Mouse (Mus musculus) limb, embryonic 10.5 days (tissue): Measurements from ENCODE around the gene Ntrk2. TPM values are rescaled to one million over a fixed set of nuclear protein-coding genes. Genes with fewer than 3 reads are reported as not detected.

Experiments used
- DNase-seq: peaks from one replicate; pipeline ENCODE4 v3.0.0-alpha.2; 2017; ENCODE audit warnings: low spot score
- H3K27ac ChIP-seq: fragments of 300-500 bp; sonication (generic); 2 replicates; pipeline ENCODE4 v1.5.1; 2016; ENCODE audit warnings: mild to moderate bottlenecking
- H3K27me3 ChIP-seq: fragments of 300-500 bp; sonication (generic); 2 replicates; pipeline ENCODE4 v1.6.1; 2016; ENCODE audit warnings: low read depth, mild to moderate bottlenecking; ENCODE audit not compliant: poor library complexity, severe bottlenecking
- H3K36me3 ChIP-seq: fragments of 300-500 bp; sonication (generic); 2 replicates; pipeline ENCODE4 v1.6.1; 2016; ENCODE audit warnings: mild to moderate bottlenecking, moderate library complexity
- H3K4me1 ChIP-seq: fragments of 300-500 bp; sonication (generic); 2 replicates; pipeline ENCODE4 v1.6.1; 2016
- H3K4me3 ChIP-seq: fragments of 300-500 bp; sonication (generic); 2 replicates; pipeline ENCODE4 v1.5.1; 2016; ENCODE audit warnings: mild to moderate bottlenecking, moderate library complexity
- H3K9me3 ChIP-seq: fragments of 300-500 bp; sonication (generic); replicated peaks from 2 replicates; pipeline ENCODE4 v1.6.1; 2016; ENCODE audit warnings: mild to moderate bottlenecking
- WGBS: fragments of 180-500 bp; shearing (Covaris S2); methylation state at CpG from one replicate; pipeline ENCODE4 v1.1.7; 2016; 5-methylcytosine and 5-hydroxymethylcytosine counted together
- polyA plus RNA-seq: library from polyadenylated mRNA; unstranded; fragments of >200 nt; fragmentation: Nextera tagmentation; extraction: Ambion mirVana; gene quantifications from 2 replicates; pipeline ENCODE4 v1.2.1, GENCODE M21; 2016

Ntrk2 gene
- polyA plus RNA-seq, 1 experiment from 2014 or later, result 5.7 TPM

- Histone ChIP-seq H3K36me3 (no peaks in the 10 kb centered on the region), H3K27me3 (peaks cover 6% of the 10 kb centered on the region; the same call in 1 of the 2 replicates), H3K4me3 (no peak overlapping the region), H3K4me1 (peaks cover 12% of the 10 kb centered on the region), H3K27ac (no peak overlapping the region), H3K9me3 (no peaks in the 10 kb centered on the region)
- DNase-seq, result no peak
- WGBS, result 91% methylated on average over 3 of the region's 3 CpGs
Measured at GRCm38 (mm10) chr13:58965826-58966225, 159.5 kb downstream of the Ntrk2 start.

DNA sequence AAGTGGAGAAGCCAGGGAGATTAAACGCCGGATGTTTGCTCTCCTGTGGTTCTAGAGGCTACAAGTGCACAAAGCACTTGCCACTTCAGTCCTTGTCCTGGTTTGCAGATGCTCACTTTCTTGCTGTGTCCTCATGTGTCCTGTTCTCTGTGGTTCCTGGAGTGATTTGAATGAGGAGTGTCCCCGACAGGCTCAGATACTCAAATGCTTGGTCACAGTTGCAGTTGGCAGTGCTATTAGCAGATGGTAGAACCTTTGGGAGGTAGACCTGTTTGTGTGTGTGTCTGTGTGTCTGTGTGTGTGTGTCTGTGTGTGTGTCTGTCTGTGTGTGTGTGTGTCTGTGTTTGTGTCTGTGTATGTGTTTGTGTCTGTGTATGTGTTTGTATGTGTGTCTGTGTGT, 160.1 kb downstream of the Ntrk2 start:
- Histone ChIP-seq H3K4me1 (peaks cover 18% of the 10 kb centered on the region), H3K36me3 (no peaks in the 10 kb centered on the region), H3K4me3 (no peak overlapping the region), H3K9me3 (no peaks in the 10 kb centered on the region), H3K27ac (no peak overlapping the region), H3K27me3 (peaks cover 6% of the 10 kb centered on the region; the same call in 1 of the 2 replicates)
- no peak for DNase-seq
- 97% methylated on average over 3 of the region's 3 CpGs for WGBS

DNA sequence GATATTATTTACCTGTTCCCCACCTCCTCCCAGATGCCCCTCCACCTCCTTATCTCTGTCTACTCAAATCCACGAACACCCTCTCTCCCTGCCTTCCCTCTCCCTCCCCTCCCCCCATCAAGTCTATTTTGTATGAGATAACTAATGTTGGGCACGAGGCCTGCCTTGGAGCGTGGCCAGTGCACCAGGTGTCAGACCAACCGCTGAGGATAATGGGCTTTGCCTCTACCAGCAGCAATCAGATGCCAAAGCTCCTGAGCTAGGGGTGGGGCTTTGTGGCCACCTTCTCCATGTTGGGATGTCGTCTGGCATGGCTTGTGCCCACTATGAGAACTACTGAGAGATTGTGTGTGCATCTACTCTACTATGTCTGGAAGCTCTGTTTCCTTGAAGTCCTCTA, 161.8 kb downstream of the Ntrk2 start:
- no peak overlapping the region for H3K27ac ChIP-seq
- no peak for DNase-seq
- H3K9me3 ChIP-seq, result no peaks in the 10 kb centered on the region
- no peaks in the 10 kb centered on the region for H3K27me3 ChIP-seq
- H3K36me3 ChIP-seq, result no peaks in the 10 kb centered on the region
- WGBS, result 79% methylated on average over 5 of the region's 5 CpGs
- peaks cover 30% of the 10 kb centered on the region for H3K4me1 ChIP-seq
- H3K4me3 ChIP-seq, result no peak overlapping the region

DNA sequence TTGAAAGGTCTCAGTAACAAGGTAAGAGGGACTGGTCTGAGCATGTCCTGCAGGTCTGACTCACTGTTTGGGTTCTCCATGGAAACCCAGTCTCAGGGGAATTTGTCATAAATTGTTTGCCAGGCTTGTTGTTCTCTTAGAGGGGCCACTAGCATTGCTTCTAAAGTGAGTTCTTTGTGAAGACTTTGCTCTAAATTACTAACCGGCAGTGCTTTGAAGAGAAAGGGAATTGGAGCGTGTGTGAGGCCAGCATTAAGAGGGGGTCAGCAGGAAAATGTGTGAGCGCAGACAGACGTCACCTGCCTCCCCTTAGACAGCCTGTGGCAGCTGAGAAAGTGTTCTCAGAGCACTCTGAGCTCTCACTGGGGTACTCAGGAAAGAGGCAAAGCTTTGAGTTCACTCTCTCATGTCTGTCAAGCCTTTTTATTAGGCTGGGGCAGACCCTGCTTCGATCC, 165.1 kb downstream of the Ntrk2 start:
- Histone ChIP-seq H3K4me3 (no peak overlapping the region), H3K36me3 (no peaks in the 10 kb centered on the region), H3K9me3 (no peaks in the 10 kb centered on the region), H3K4me1 (peaks cover 34% of the 10 kb centered on the region), H3K27ac (peak overlapping the region; percentile 77), H3K27me3 (no peaks in the 10 kb centered on the region)
- DNase-seq, result no peak
- WGBS, result 30% methylated on average over 5 of the region's 5 CpGs

DNA sequence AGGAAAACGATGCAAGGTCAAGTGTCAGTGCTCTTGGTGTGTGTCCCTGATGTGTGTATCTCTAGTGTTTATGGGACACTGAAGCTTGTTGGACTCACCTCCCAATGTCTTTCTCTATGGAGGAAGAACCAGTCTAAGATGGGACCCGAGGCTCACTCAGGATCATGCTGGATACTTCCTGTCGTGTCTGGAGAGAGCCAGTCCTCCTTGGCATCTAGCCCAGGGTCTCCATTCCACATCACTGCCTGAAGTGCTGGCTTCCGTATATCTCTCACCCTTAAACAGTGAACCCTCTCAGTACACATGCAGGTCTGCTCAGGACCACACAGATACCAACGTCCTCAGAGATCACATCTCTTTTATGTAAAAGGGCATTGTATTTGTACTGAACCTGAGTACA, 166.1 kb downstream of the Ntrk2 start:
- Histone ChIP-seq H3K36me3 (no peaks in the 10 kb centered on the region), H3K4me1 (peaks cover 37% of the 10 kb centered on the region), H3K4me3 (no peak overlapping the region), H3K27ac (0 out of 2 replicates have a peak overlapping the region, but pooled peaks have one; percentile 77), H3K9me3 (no peaks in the 10 kb centered on the region), H3K27me3 (no peaks in the 10 kb centered on the region)
- WGBS, result 80% methylated on average over 5 of the region's 5 CpGs
- no peak for DNase-seq

DNA sequence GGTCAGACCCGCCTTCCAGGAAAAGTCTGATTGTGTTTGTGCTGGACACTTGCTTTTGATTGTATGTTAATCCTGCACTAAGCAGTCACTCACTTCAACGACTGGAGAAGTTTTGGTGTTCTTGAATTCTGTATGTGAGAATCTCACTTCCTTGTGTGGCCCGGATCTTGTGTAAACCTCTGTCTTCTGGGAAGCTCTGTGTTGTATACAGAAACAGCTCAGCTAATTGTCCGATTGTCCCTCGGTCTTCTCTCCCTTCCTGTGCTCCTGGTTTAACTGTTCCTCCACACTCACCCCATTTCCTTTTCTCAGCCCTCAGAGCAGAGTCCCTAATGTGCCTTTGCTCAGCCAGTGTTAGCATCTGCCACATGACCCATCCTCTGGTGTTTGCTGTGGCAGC, 190.1 kb downstream of the Ntrk2 start:
- Histone ChIP-seq H3K27me3 (no peaks in the 10 kb centered on the region), H3K4me1 (peaks cover 28% of the 10 kb centered on the region), H3K9me3 (no peaks in the 10 kb centered on the region), H3K27ac (peak overlapping the region; percentile 34; the same call in 1 of the 2 replicates), H3K4me3 (no peak overlapping the region), H3K36me3 (no peaks in the 10 kb centered on the region)
- 70% methylated on average over 5 of the region's 5 CpGs for WGBS
- no peak for DNase-seq

DNA sequence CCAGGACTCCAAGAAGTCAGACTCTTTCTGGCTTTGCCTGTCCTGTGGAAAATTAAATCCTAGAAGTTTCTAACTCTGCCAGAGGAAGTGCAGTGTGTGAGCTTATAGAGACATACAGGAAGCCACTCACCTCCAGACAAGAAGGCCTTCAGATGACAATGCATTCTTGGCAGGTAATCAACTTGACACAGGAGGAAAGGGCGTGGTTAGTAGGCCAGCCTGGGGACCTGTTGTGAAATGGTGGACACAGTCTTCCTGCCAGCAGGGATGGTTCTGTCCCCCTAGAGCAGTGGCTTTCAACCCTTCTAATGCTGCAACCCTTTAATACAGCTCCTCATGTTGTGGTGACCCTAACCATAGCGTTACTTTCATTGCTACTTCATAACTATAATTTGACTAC, 191.4 kb downstream of the Ntrk2 start:
- Histone ChIP-seq H3K9me3 (no peaks in the 10 kb centered on the region), H3K4me3 (no peak overlapping the region), H3K27me3 (no peaks in the 10 kb centered on the region), H3K27ac (no peak overlapping the region), H3K4me1 (peaks cover 29% of the 10 kb centered on the region), H3K36me3 (no peaks in the 10 kb centered on the region)
- no peak for DNase-seq
- WGBS, result 97% methylated on average over 2 of the region's 2 CpGs

- Histone ChIP-seq H3K27ac (peak overlapping the region; percentile 71), H3K9me3 (no peaks in the 10 kb centered on the region), H3K4me3 (peak overlapping the region; percentile 1; the same call in 1 of the 2 replicates), H3K27me3 (no peaks in the 10 kb centered on the region), H3K36me3 (no peaks in the 10 kb centered on the region), H3K4me1 (peaks cover 42% of the 10 kb centered on the region)
- 52% methylated on average over 11 of the region's 11 CpGs for WGBS
- peak; percentile 53 for DNase-seq
Measured at GRCm38 (mm10) chr13:58999373-59000053, 193.1 kb downstream of the Ntrk2 start.

DNA sequence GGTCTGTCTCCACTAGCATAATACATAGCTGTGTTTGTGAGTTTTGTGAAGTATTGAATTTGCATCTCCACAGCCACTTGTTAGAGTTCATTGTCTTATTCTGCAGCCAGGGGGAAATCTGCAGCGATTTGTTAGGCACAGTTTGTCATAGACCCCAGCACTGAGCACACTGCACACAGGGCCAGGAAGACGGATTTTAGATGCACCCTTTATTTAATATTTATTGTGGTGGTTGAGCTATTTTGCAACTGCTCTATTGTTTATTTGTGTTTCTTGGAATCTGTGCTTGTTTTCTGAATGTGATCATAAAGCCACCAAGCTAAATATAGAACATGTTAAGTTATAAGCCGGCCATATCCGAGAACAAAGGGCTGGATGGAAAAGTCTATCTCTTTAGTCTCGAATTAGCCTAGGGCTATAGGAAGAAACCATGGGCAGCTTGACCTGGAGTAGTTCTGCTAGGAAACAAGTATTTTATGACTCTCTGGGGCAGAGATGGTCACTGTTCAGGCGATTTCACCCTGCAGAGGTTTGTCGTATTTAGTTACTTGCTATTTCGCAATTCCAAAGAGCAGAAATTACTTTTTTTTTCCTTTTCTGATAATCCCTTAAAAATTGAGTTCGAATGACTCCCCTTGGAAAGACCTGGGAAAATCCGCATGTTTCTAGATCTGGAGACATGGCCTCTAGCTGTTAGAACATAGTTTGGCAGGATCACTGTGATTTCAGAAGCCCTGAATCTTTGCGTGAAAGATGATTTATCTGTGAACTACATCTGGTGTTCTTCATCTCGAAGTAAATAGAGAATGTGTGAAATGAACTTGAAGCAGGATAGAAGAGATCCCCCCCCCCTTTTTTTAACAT, 196.8 kb downstream of the Ntrk2 start:
- Histone ChIP-seq H3K4me1 (peaks cover 47% of the 10 kb centered on the region), H3K27me3 (no peaks in the 10 kb centered on the region), H3K36me3 (no peaks in the 10 kb centered on the region), H3K4me3 (no peak overlapping the region), H3K27ac (0 out of 2 replicates have a peak overlapping the region, but pooled peaks have one; percentile 46), H3K9me3 (no peaks in the 10 kb centered on the region)
- WGBS, result 83% methylated on average over 12 of the region's 12 CpGs
- no peak for DNase-seq

DNA sequence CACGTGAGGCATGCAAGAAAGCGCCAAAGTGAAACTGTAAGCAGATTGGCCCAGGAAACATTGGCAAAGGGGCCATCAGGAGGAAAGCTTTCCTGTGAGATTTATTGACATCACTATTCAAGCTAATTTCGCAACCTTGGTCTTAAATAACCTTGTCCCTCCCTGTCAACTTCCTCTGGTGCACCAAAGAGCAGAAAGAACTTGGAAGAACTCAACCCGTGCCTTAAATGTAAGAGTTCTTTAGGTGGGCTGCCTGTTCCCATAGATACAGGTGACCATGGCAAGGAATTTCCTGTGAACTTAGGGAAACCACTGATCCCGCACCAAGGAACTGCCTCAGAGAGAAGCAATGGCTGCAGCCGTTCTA, 197.4 kb downstream of the Ntrk2 start:
- H3K27me3 ChIP-seq, result no peaks in the 10 kb centered on the region
- H3K9me3 ChIP-seq, result no peaks in the 10 kb centered on the region
- 73% methylated on average over 6 of the region's 6 CpGs for WGBS
- no peak for DNase-seq
- 0 out of 2 replicates have a peak overlapping the region, but pooled peaks have one; percentile 46 for H3K27ac ChIP-seq
- H3K36me3 ChIP-seq, result no peaks in the 10 kb centered on the region
- H3K4me3 ChIP-seq, result no peak overlapping the region
- H3K4me1 ChIP-seq, result peaks cover 45% of the 10 kb centered on the region

- Histone ChIP-seq H3K27ac (0 out of 2 replicates have a peak overlapping the region, but pooled peaks have one; percentile 11), H3K27me3 (no peaks in the 10 kb centered on the region), H3K36me3 (no peaks in the 10 kb centered on the region), H3K4me3 (no peak overlapping the region), H3K4me1 (peaks cover 37% of the 10 kb centered on the region), H3K9me3 (no peaks in the 10 kb centered on the region)
- no peak for DNase-seq
- 86% methylated on average over 6 of the region's 6 CpGs for WGBS
Measured at GRCm38 (mm10) chr13:59004579-59004978, 198.2 kb downstream of the Ntrk2 start.

DNA sequence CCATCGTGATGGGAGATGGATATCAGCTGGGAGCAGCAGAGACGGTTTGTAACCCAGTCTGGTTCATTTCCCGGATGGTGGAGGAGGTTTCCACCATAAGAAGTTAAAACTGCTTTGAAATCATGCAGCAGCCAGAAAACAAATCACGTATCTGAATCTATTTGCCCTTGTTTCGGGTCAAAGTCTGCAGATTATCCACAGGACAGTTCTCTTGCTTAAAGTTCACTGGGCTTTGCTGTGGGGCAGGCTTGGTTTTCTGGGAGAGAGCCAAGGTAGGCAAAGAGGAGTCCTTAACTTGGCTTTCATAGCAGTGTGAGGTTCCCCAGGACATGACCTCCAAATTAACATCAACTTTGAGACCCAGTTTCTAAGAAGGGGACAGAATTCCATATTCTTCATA, 203.5 kb downstream of the Ntrk2 start:
- H3K4me1 ChIP-seq, result peaks cover 24% of the 10 kb centered on the region
- H3K4me3 ChIP-seq, result no peak overlapping the region
- no peaks in the 10 kb centered on the region for H3K9me3 ChIP-seq
- no peaks in the 10 kb centered on the region for H3K36me3 ChIP-seq
- no peaks in the 10 kb centered on the region for H3K27me3 ChIP-seq
- no peak overlapping the region for H3K27ac ChIP-seq
- DNase-seq, result no peak
- WGBS, result 86% methylated on average over 5 of the region's 5 CpGs

GRCm38 (mm10) chr13:59010893-59011529, 204.6 kb downstream of the Ntrk2 start:
- H3K9me3 ChIP-seq, result no peaks in the 10 kb centered on the region
- H3K4me1 ChIP-seq, result peaks cover 16% of the 10 kb centered on the region
- H3K4me3 ChIP-seq, result peak overlapping the region; percentile 45
- H3K27me3 ChIP-seq, result no peaks in the 10 kb centered on the region
- peak overlapping the region; percentile 74 for H3K27ac ChIP-seq
- DNase-seq, result no peak
- 41% methylated on average over 16 of the region's 16 CpGs for WGBS
- no peaks in the 10 kb centered on the region for H3K36me3 ChIP-seq
